Mouse (Mus musculus) kidney, adult 2 months (tissue): ENCODE data around the gene Fam20a. TPM values are rescaled to one million over a fixed set of nuclear protein-coding genes. Genes with fewer than 3 reads are reported as not detected.
A peak's percentile ranks its signal among the peaks of the same experiment; 100 is the strongest.

Experiments used
- DNase-seq: peaks from one replicate; pipeline ENCODE4 v3.0.0; 2021
- H3K27ac ChIP-seq: fragments of 200-500 bp; 2 replicates; pipeline ENCODE4 v1.5.1; 2012; ENCODE audit warnings: low read depth, low read length, control low read depth, inconsistent platforms; ENCODE audit not compliant: insufficient read depth
- H3K27me3 ChIP-seq: fragments of 200-500 bp; replicated peaks from 2 replicates; pipeline ENCODE4 v1.6.1; 2012; ENCODE audit warnings: mild to moderate bottlenecking, moderate library complexity, low read length, inconsistent platforms; ENCODE audit not compliant: control insufficient read depth, insufficient read depth
- H3K36me3 ChIP-seq: fragments of 200-500 bp; 2 replicates; pipeline ENCODE4 v1.6.1; 2012; ENCODE audit warnings: mild to moderate bottlenecking, moderate library complexity, low read length, inconsistent platforms; ENCODE audit not compliant: control insufficient read depth, insufficient read depth
- H3K4me1 ChIP-seq: fragments of 200-500 bp; 2 replicates; pipeline ENCODE4 v1.6.1; 2011; ENCODE audit warnings: low read length; ENCODE audit not compliant: control insufficient read depth, insufficient read depth
- H3K4me3 ChIP-seq: fragments of 200-500 bp; 2 replicates; pipeline ENCODE4 v1.5.1; 2011; ENCODE audit warnings: mild to moderate bottlenecking, low read depth, low read length, control low read depth; ENCODE audit not compliant: insufficient read depth
- CTCF ChIP-seq: fragments of 200-500 bp; conservative IDR thresholded peaks from 2 replicates; pipeline ENCODE4 v1.5.1; 2011; ENCODE audit warnings: low read depth, mild to moderate bottlenecking, control low read depth, low read length, moderate library complexity, mixed read lengths; ENCODE audit not compliant: insufficient read depth, insufficient read length
- POLR2A ChIP-seq: fragments of 200-500 bp; IDR thresholded peaks from one replicate; pipeline ENCODE4 v1.6.1; 2011; ENCODE audit warnings: low read depth, low read length, control low read depth
- WGBS: fragments of 180-500 bp; shearing (Covaris S2); methylation state at CpG from one replicate; pipeline ENCODE4 v1.1.7; 2018; 5-methylcytosine and 5-hydroxymethylcytosine counted together
- polyA plus RNA-seq: library from polyadenylated mRNA; depleted of rRNA; stranded (reverse); fragments of >200 nt; gene quantifications from 2 replicates; pipeline ENCODE4 v1.2.3, GENCODE M21; 2012

Fam20a gene
- polyA plus RNA-seq, 1 experiment = 7.5 TPM

DNA sequence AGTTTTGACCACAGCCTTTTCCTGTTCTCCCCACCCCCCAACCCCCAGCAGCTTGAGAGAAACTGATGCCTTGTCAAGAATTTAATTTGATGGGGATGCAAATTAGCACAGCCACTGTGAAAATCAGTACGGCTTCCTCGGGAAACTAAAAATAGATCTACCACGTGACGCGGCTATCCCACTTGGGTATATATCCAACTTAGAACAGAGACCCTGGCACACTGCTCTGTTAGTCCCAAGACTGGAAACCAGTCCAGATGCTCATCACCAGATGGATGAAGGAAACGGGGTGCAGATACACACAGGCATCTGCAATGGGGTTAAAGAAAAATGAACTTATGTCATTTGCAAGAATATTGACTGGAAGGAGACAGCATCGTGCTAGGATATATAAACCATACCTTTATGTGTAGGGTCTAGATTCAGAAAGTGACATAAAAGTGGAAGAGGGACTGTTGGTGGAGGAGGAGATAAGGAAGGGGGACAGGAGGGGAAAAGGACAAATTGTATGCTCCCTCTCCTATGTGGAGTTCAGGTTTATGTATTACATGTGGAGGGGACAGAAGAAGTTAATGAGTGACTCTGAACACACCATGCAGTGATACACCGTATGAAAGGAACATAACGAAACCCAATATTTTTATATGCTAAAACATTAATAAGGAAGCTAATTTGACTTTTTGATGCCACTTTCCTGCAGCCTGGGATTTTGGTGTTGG, 16.6 kb downstream of the Fam20a start:
- Histone ChIP-seq H3K36me3 (no peaks in the 10 kb centered on the region), H3K27ac (no peak overlapping the region), H3K4me3 (no peak overlapping the region), H3K4me1 (peaks cover 16% of the 10 kb centered on the region), H3K27me3 (no peaks in the 10 kb centered on the region)
- WGBS = 53% methylated on average over 9 of the region's 9 CpGs
- DNase-seq = no peak
- TF ChIP-seq POLR2A (no peak), CTCF (no peak)

DNA sequence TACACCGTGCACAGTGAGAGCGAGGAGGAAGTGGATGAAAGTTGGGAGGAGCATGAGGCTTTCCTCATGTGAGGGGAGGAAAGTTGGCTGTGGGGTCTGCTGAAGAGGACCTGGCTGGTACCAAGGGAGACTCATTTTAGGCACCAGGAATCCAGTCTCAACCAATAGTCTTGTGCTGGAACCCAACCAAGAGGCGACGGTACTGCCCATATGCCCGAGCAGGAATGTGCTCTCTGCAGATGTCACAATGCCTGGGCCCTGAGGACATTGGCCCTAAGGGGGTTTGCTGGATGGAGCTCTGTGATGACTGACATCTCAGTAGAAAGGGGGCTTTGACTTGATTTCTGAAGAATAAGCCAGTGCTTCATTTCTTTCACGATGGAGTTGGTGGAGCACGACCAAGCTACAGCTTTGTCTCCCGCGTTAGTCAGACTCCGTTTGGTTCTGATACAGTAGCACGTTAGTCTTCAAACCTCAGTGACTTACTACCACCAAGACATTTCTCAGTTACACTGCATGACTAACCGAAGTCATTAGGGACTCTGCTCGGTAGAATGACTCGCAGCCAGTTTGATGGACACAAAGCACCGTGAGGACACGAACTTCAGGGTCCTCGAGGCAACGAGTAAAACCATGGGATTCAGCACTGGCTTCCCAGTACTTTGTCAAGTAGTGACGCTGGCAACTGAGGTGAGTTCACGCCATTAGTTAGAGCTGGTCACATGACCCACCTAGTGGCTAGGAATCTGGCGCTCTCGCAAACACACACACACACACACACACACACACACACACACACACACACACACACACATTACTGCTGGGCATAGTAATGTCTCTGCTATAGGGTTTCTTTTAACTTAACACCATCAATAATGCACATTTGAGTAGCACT, 17.5 kb downstream of the Fam20a start:
- Histone ChIP-seq H3K4me1 (peaks cover 16% of the 10 kb centered on the region), H3K4me3 (no peak overlapping the region), H3K27ac (no peak overlapping the region), H3K36me3 (no peaks in the 10 kb centered on the region), H3K27me3 (no peaks in the 10 kb centered on the region)
- TF ChIP-seq CTCF = no peak
- no peak for DNase-seq
- WGBS = 47% methylated on average over 22 of the region's 22 CpGs

DNA sequence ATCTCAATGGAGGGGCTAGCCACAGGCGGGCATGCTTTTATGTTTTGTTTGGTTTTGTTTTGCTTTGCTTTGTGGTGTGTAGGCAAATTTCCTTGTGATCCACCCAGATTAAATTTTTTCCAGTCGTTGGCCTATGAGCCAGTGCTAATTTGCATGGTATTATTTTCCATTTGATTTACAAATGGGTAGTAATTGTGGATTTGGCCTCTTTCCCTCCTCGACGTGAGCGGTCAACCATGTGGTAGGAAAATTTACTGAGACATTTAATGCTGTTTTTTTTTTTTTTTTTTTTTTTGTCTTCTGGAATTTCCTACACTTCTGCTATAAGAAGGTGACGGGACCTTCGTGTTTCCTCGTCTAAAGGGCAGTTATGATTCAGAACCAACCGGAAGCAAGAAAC, 18.2 kb downstream of the Fam20a start:
- Histone ChIP-seq H3K4me1 (peaks cover 16% of the 10 kb centered on the region), H3K27ac (no peak overlapping the region), H3K4me3 (no peak overlapping the region), H3K27me3 (no peaks in the 10 kb centered on the region), H3K36me3 (no peaks in the 10 kb centered on the region)
- 16% methylated on average over 9 of the region's 9 CpGs for WGBS
- TF ChIP-seq CTCF (no peak), POLR2A (no peak)
- peak; percentile 50 for DNase-seq

DNA sequence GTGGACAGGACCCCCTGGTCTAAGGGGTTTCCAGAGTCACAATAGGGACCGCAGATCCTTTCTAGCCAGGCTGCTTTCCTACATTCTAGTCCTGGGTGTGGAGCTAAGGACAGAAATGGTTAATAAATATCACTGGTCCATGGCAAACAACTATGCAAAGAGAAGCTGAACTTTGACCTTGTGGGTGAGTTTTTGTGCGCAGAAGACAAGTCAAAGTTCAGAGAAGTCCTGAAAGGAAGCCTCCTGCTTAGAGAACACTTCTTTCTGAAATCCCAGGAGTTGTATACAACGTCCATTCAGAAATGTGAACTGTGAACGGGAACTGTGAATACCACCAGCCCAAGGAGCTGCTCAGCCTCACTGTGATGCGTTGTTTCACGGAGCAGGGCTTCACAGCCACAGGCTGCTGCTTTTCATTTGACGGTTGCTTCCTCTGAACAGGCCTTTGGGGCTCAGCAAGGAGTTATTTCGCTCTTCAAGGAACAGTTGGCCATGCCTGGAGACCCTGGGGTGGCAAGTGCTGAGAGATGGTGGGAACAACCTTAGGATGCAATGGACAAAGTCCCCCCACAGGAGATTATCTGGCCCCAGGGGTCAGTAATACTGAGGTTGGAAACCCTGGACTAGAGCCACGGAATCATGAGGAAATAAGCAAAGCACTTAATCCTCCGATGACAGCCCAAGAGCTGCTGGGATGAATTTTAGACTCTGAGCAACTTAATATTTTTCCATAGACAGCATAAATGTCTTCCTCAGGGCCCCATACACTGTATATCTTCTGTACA, 19.9 kb downstream of the Fam20a start:
- DNase-seq = peak; percentile 85
- H3K36me3 ChIP-seq = no peaks in the 10 kb centered on the region
- H3K27me3 ChIP-seq = no peaks in the 10 kb centered on the region
- H3K4me3 ChIP-seq = no peak overlapping the region
- 40% methylated on average over 10 of the region's 10 CpGs for WGBS
- H3K27ac ChIP-seq = peak overlapping the region; percentile 56
- TF ChIP-seq CTCF (no peak), POLR2A (no peak)
- peaks cover 16% of the 10 kb centered on the region for H3K4me1 ChIP-seq

DNA sequence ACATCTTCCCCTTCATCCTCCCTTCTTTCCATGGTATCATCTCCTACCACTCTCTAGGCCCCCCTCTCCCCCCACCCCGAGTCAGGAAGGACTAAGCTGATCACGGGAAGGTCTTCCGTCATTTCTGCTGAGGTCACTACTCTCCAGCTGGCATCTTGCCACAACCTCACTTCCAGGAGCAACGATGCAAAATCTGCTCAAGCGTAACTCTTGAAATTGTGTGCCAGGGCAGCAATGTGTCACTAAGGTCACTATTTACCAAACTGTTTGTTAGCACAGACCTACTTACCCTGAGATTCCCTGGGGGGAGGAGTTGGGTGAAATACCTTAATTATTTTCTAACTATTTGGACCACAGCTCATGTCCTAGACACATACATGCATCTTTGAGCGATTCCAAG, 21.3 kb downstream of the Fam20a start:
- Histone ChIP-seq H3K4me3 (no peak overlapping the region), H3K4me1 (peaks cover 16% of the 10 kb centered on the region), H3K27ac (no peak overlapping the region; the same call in 1 of the 2 replicates), H3K27me3 (no peaks in the 10 kb centered on the region), H3K36me3 (no peaks in the 10 kb centered on the region)
- no peak for TF ChIP-seq CTCF
- no peak for TF ChIP-seq POLR2A
- peak; percentile 93 for DNase-seq
- 12% methylated on average over 6 of the region's 6 CpGs for WGBS

DNA sequence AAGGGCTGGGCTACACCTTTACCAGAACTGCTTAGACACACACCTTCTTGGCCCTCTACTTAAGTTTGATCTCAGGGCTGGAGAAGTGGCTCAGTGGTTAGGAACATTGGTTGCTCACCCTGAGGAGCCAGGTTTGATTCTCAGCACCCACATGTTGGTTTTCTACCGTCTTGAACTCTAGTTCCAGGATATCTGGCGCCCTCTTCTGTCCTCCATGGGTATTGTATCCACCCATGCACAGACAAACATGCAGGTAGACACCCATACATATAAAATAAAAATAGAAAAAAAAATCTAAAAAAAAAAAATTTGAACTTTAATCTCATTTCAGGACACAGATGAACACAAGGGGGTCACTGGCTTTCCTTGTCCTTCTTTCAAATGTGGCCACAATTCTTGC, 22.3 kb downstream of the Fam20a start:
- H3K36me3 ChIP-seq = no peaks in the 10 kb centered on the region
- peaks cover 16% of the 10 kb centered on the region for H3K4me1 ChIP-seq
- TF ChIP-seq POLR2A (no peak), CTCF (no peak)
- DNase-seq = no peak
- no peaks in the 10 kb centered on the region for H3K27me3 ChIP-seq
- WGBS = 81% methylated on average over 2 of the region's 2 CpGs
- no peak overlapping the region for H3K27ac ChIP-seq
- no peak overlapping the region for H3K4me3 ChIP-seq

DNA sequence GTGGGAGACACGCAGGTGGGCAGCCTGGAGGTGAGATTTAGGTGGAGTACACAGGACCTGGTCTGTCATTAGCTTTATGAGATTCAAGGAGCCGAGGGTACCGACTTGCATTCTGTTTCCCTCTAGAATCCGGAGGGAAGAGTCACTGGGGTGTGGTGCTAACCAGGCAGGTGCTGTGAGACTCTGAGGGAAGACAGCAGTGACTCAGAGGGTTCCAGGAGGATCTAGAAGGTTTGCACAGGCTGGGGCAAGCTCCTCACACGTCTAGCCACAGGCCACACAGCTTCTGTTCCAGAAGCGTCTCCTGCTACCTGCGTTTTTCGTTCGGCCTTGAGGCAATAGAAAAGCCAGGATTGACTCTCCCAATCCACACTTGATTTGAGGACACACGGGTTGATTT, 23.3 kb downstream of the Fam20a start:
- TF ChIP-seq POLR2A (no peak), CTCF (no peak)
- 82% methylated on average over 10 of the region's 10 CpGs for WGBS
- no peak for DNase-seq

More for the DNA sequence above, 23.3 kb downstream of the Fam20a start:
- H3K4me1 ChIP-seq = peaks cover 13% of the 10 kb centered on the region
- H3K36me3 ChIP-seq = no peaks in the 10 kb centered on the region
- H3K4me3 ChIP-seq = no peak overlapping the region
- H3K27me3 ChIP-seq = no peaks in the 10 kb centered on the region
- no peak overlapping the region for H3K27ac ChIP-seq
